Mouse (Mus musculus) ES-E14 (cell line): ENCODE results near the gene Mrpl22.

ENCODE experiments used
- HCFC1 ChIP-seq: IDR thresholded peaks from 2 replicates; pipeline ENCODE4 v1.6.1; 2012; ENCODE audit warnings: low read length, inconsistent platforms, borderline replicate concordance; ENCODE audit not compliant: insufficient read depth
- ZNF384 ChIP-seq: IDR thresholded peaks from 2 replicates; pipeline ENCODE4 v1.6.1; 2012; ENCODE audit warnings: low read depth, low read length, inconsistent platforms

GRCm38 (mm10) chr11:58214391-58215048 lies 43.1 kb downstream of the Mrpl22 start:
- TF ChIP-seq HCFC1 (no peak), ZNF384 (no peak)
